15 mouse cellular contexts compared by ENCODE assay signal in genomic region chr1:84491732-84492131, GRCm38 (mm10).
"Had no signal": no experiment of that assay in that cellular context is flagged by ENCODE, and none has a peak within 500 bp of the region (broad histone marks: within the 10 kb centered on the region; RNA-seq: fewer than 3 reads in every experiment).

No protein-coding gene starts in this region.

- H3K4me2 ChIP-seq: limb, embryonic 13.5 days; liver, embryonic 13.5 days; midbrain, embryonic 12.5 days; neural tube, embryonic 12.5 days; neural tube, embryonic 15.5 days had no signal

- H3K4me1 ChIP-seq: limb, embryonic 10.5 days; limb, embryonic 13.5 days; liver, embryonic 13.5 days; midbrain, embryonic 12.5 days; neural tube, embryonic 12.5 days had no signal

- H3K27ac ChIP-seq: kidney, postnatal 0 days; layer of hippocampus, adult 2 months; limb, embryonic 10.5 days; limb, embryonic 13.5 days; liver, embryonic 13.5 days; midbrain, embryonic 12.5 days; neural tube, embryonic 12.5 days; neural tube, embryonic 15.5 days had no signal

- H3K9ac ChIP-seq: limb, embryonic 13.5 days; liver, embryonic 13.5 days; midbrain, embryonic 12.5 days; neural tube, embryonic 12.5 days; neural tube, embryonic 15.5 days had no signal

- DNase-seq: kidney, postnatal 25 days; layer of hippocampus, adult 9-11 months; liver, embryonic 13.5 days; lung, adult 2 months; lung, postnatal 14 days; lung, postnatal 4 days; thymus, adult 18-20 months; thymus, postnatal 36 days had no signal

- H3K4me3 ChIP-seq: layer of hippocampus, adult 2 months; limb, embryonic 10.5 days; limb, embryonic 13.5 days; liver, embryonic 13.5 days; midbrain, embryonic 12.5 days; neural tube, embryonic 12.5 days; neural tube, embryonic 15.5 days had no signal

- H3K36me3 ChIP-seq: limb, embryonic 10.5 days; limb, embryonic 13.5 days; liver, embryonic 13.5 days; midbrain, embryonic 12.5 days; neural tube, embryonic 12.5 days; neural tube, embryonic 15.5 days had no signal

- H3K27me3 ChIP-seq: liver, embryonic 13.5 days; midbrain, embryonic 12.5 days; neural tube, embryonic 12.5 days; neural tube, embryonic 15.5 days had no signal

- H3K9me3 ChIP-seq: limb, embryonic 10.5 days; limb, embryonic 13.5 days; liver, embryonic 13.5 days; midbrain, embryonic 12.5 days; neural tube, embryonic 12.5 days; neural tube, embryonic 15.5 days had no signal
